Mouse (Mus musculus): ENCODE data around the gene Tyw5. TPM values are rescaled to one million over a fixed set of nuclear protein-coding genes. Genes with fewer than 3 reads are reported as not detected.

The Tyw5 gene
- polyA plus RNA-seq, 1 experiment from 2014 or later: 26.9 TPM

- no peaks in the 10 kb centered on the region for H3K4me1 ChIP-seq (ENCODE audit: insufficient read depth, low read depth, low read length)
- DNase-seq (ENCODE audit: low spot score) (no peak), ATAC-seq (no peak)
- 87% methylated on average over 4 of the region's 4 CpGs for WGBS
- no peaks in the 10 kb centered on the region for H3K27me3 ChIP-seq (replicated peaks; ENCODE audit: insufficient read depth, low read length)
- peaks cover 5% of the 10 kb centered on the region; the same call in 1 of the 2 replicates for H3K36me3 ChIP-seq (ENCODE audit: insufficient read depth, low read length)
- H3K4me2 ChIP-seq (replicated peaks; ENCODE audit: low read depth, low read length): no peak overlapping the region
- no peak overlapping the region for H3K9ac ChIP-seq (replicated peaks; ENCODE audit: low read depth)
- H3K4me3 ChIP-seq (ENCODE audit: low read depth, low read length): no peak overlapping the region
- no peak overlapping the region for H3K27ac ChIP-seq (ENCODE audit: low read length)
- no peaks in the 10 kb centered on the region for H3K9me3 ChIP-seq (ENCODE audit: low read length)
- no peak for TF ChIP-seq CTCF (IDR thresholded peaks at IDR 0.05)
- no peak for TF ChIP-seq EP300 (IDR thresholded peaks at IDR 0.05)
Measured at GRCm38 (mm10) chr1:57390993-57391790, 15.7 kb downstream of the Tyw5 start.

DNA sequence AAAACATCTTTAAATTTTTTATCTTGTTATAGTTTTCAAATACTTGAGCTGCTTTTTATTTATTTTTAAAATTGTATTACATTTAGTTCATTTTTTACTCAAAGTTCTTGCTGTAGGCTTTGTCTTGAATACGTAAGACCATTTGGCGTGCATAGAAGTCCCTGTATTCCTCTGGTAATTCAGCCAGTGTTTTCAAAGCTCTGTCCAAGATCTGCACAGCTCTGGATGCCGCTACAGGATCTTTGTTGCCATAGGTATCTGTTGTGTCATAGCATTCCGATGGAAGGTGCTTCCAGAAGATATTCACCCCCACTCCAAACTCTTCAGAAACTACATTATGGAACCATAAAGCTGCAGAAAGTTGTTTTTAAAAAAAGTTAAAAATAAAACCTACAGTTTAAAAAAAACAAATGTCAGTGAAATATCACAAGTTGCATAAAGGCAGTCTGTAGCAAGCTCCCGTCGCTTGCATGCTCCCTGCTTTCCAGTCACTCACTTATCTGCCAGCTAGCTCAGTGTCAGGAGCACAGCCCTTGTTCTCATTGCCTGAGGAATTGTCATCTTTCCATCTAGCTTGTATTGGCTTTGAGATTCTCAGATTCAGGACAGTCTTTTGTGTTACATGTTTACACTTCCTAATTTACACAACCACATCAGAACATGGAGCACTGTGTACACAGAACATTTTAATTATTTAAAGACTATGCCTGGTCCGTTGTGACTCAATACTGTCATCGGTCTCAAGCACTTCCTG is 18.3 kb downstream of the Tyw5 start:
- Histone ChIP-seq H3K9ac (replicated peaks; ENCODE audit: low read depth) (no peak overlapping the region), H3K4me3 (ENCODE audit: low read depth, low read length) (no peak overlapping the region), H3K9me3 (ENCODE audit: low read length) (no peaks in the 10 kb centered on the region), H3K36me3 (ENCODE audit: insufficient read depth, low read length) (peaks cover 3% of the 10 kb centered on the region; the same call in 1 of the 2 replicates), H3K27ac (ENCODE audit: low read length) (no peak overlapping the region), H3K4me1 (ENCODE audit: insufficient read depth, low read depth, low read length) (no peaks in the 10 kb centered on the region), H3K27me3 (replicated peaks; ENCODE audit: insufficient read depth, low read length) (no peaks in the 10 kb centered on the region), H3K4me2 (replicated peaks; ENCODE audit: low read depth, low read length) (no peak overlapping the region)
- DNase-seq (ENCODE audit: low spot score): no peak
- TF ChIP-seq EP300 (IDR thresholded peaks at IDR 0.05) (no peak), CTCF (IDR thresholded peaks at IDR 0.05) (no peak)
- WGBS: 88% methylated on average over 8 of the region's 8 CpGs
- ATAC-seq: no peak

GRCm38 (mm10) chr1:57387876-57388275 is 19.0 kb downstream of the Tyw5 start:
- Histone ChIP-seq H3K4me2 (replicated peaks; ENCODE audit: low read depth, low read length) (no peak overlapping the region), H3K4me1 (ENCODE audit: insufficient read depth, low read depth, low read length) (no peaks in the 10 kb centered on the region), H3K4me3 (ENCODE audit: low read depth, low read length) (no peak overlapping the region), H3K27ac (ENCODE audit: low read length) (no peak overlapping the region), H3K9ac (replicated peaks; ENCODE audit: low read depth) (no peak overlapping the region), H3K9me3 (ENCODE audit: low read length) (no peaks in the 10 kb centered on the region), H3K27me3 (replicated peaks; ENCODE audit: insufficient read depth, low read length) (no peaks in the 10 kb centered on the region), H3K36me3 (ENCODE audit: insufficient read depth, low read length) (0 out of 2 replicates have a peak, but pooled peaks cover 3% of the 10 kb centered on the region)
- DNase-seq (ENCODE audit: low spot score): no peak
- TF ChIP-seq CTCF (IDR thresholded peaks at IDR 0.05) (no peak), EP300 (IDR thresholded peaks at IDR 0.05) (no peak)
- ATAC-seq: no peak
- 61% methylated on average over 2 of the region's 2 CpGs for WGBS

GRCm38 (mm10) chr1:57386519-57386918 is 20.4 kb downstream of the Tyw5 start:
- H3K36me3 ChIP-seq (ENCODE audit: insufficient read depth, low read length): 0 out of 2 replicates have a peak, but pooled peaks cover 3% of the 10 kb centered on the region
- no peak overlapping the region for H3K27ac ChIP-seq (ENCODE audit: low read length)
- H3K4me1 ChIP-seq (ENCODE audit: insufficient read depth, low read depth, low read length): no peaks in the 10 kb centered on the region
- no peak overlapping the region for H3K4me3 ChIP-seq (ENCODE audit: low read depth, low read length)
- DNase-seq (ENCODE audit: low spot score) (no peak), ATAC-seq (no peak)
- H3K9ac ChIP-seq (replicated peaks; ENCODE audit: low read depth): no peak overlapping the region
- H3K4me2 ChIP-seq (replicated peaks; ENCODE audit: low read depth, low read length): no peak overlapping the region
- TF ChIP-seq EP300 (IDR thresholded peaks at IDR 0.05) (no peak), CTCF (IDR thresholded peaks at IDR 0.05) (no peak)
- H3K9me3 ChIP-seq (ENCODE audit: low read length): no peaks in the 10 kb centered on the region
- no peaks in the 10 kb centered on the region for H3K27me3 ChIP-seq (replicated peaks; ENCODE audit: insufficient read depth, low read length)

DNA sequence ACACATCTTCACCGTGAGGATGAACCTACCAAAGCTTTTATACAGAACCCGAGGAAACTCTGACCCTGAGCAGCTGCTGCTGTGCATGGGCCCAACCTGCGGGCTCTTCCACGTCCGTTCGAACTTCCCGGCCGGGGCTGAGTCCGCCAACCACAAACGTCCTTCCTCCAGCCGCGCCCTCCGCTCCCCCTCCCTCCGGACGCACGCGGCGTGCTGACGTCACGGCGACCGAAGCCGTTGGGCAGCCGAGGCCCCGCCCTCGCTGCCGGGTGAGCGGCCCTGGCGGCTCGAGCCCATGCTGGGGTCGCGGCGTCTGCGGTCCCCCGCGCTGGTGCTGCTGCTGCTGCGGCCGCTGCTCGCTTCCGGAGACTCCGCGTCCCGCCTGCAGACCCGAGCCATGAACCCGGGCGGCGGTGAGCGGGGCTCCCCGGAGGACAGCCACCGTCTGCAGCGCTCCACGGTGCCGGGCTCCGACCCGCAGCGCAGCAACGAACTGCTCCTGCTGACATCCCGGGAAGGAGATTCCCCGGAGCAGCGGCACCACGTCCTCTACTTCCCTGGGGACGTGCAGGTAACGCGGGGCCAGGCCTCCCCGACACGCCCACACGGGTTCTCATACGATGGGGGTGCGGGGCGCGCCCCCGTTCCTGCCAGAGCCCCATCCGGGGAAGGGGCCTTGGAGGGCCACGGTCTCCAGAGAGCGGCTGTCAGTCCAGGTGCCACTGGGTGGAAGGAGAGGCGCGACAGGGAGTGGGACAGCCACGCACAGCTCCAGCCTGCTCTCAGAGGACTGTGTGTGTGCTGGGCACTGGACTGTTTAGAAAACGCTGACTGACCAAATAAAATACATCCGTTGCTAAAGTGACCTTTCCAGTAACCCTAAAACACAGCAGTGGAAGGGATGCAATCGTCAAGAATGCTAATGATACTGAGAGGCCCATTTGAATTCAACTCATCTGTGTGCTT is 29.2 kb downstream of the Tyw5 start, which contains the start of gene 1700066M21Rik:
1700066M21Rik (plus strand) TSS at position 245 of the 966 bp plus-strand sequence.
- WGBS: under 1% methylated on average over 63 of the region's 81 CpGs
- TF ChIP-seq EP300 (IDR thresholded peaks at IDR 0.05) (no peak), CTCF (IDR thresholded peaks at IDR 0.05) (no peak)

More for the DNA sequence above, 29.2 kb downstream of the Tyw5 start, which contains the start of gene 1700066M21Rik:
- peak within 1 kb of the TSS; percentile 89 for H3K4me3 ChIP-seq (ENCODE audit: low read depth, low read length)
- DNase-seq (ENCODE audit: low spot score) (peak; percentile 97), ATAC-seq (peak; percentile 99)
- H3K27me3 ChIP-seq (replicated peaks; ENCODE audit: insufficient read depth, low read length): no peaks in the 10 kb centered on the region
- no peaks in the 10 kb centered on the region for H3K36me3 ChIP-seq (ENCODE audit: insufficient read depth, low read length)
- peak within 1 kb of the TSS; percentile 98 for H3K4me2 ChIP-seq (replicated peaks; ENCODE audit: low read depth, low read length)
- peak within 1 kb of the TSS; percentile 72 for H3K9ac ChIP-seq (replicated peaks; ENCODE audit: low read depth)
- peaks cover 4% of the 10 kb centered on the region; the same call in 1 of the 2 replicates for H3K4me1 ChIP-seq (ENCODE audit: insufficient read depth, low read depth, low read length)
- H3K9me3 ChIP-seq (ENCODE audit: low read length): no peaks in the 10 kb centered on the region
- peak within 1 kb of the TSS; percentile 52; the same call in 1 of the 2 replicates for H3K27ac ChIP-seq (ENCODE audit: low read length)

Data from lung, postnatal 0 days (tissue).